8 mouse cellular contexts compared by ENCODE assay signal in the genomic region with DNA sequence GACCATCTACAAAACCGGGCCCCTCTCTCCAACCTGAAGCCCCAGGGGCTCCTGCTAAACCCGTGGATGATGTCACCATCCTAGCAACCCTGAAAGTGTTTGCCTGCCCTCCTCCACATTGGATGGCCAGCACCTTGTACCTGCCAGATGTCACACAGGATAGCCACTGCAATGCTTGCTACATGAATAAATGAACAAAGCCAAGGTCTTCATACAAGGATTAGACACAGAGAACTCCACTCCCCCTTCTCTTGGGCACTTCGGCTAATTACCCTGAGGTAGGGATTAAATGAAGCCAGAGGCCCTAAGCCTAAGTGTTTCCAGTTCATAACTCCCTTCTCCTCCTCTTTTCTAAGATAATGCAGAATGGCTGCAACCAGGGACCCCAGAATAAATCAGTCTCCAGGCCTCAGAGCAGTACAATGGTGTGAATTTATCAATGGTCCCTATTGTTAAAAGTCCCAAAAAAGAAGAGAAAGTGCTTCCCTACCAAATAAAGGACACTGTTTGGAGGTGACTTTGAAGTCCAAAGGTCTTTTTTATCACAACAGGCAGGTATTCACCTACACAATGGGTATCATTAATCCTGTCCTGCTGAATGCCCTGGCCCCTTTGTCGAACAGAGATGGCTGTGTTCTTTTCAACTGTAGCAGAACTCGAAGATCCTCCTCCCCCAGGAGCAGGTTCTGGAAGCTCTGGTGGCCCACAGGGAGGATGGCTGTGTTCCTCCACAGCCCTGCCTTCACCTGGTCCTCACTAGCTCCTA. TPM values are rescaled to one million over a fixed set of nuclear protein-coding genes. Genes with fewer than 3 reads are reported as not detected.
A peak's percentile ranks its signal among the peaks of the same experiment; 100 is the strongest.
DNase-seq lines count a peak whose midpoint lies in the region; ATAC-seq and TF ChIP-seq lines count a peak whose summit lies in the region.

No protein-coding gene starts in this region.

- H3K4me1 ChIP-seq in heart, embryonic 14.5 days (ENCODE audit: control insufficient read depth in 2 of 2, insufficient read depth in 2 of 2, low read length in 2 of 2): peaks cover 18 to 39% of the 10 kb centered on the region in 2 experiments
- peaks cover 3% of the 10 kb centered on the region; the same call in 1 of the 2 replicates for H3K4me1 ChIP-seq in bone marrow, adult 2 months (ENCODE audit: control insufficient read depth, insufficient read depth, low read length)
- H3K4me1 ChIP-seq in hindbrain, embryonic 14.5 days (replicated peaks; ENCODE audit: control insufficient read depth, insufficient read depth, low read length): no peaks in the 10 kb centered on the region
- peaks cover 4% of the 10 kb centered on the region for H3K4me1 ChIP-seq in midbrain, embryonic 16.5 days (ENCODE audit: control insufficient read depth, insufficient read depth, low read length)

- H3K9ac ChIP-seq in heart, embryonic 14.5 days (ENCODE audit: low read length): peak overlapping the region; percentile 92
- 0 out of 2 replicates have a peak overlapping the region, but pooled peaks have one; percentile 77 for H3K9ac ChIP-seq in hindbrain, embryonic 14.5 days
- H3K9ac ChIP-seq in midbrain, embryonic 16.5 days (ENCODE audit: low read depth, low read length): no peak overlapping the region

- TF ChIP-seq POLR2A in bone marrow, adult 2 months (IDR thresholded peaks at IDR 0.05; ENCODE audit: borderline replicate concordance, control insufficient read depth, low read depth, low read length): no peak

- no peak for TF ChIP-seq CTCF in bone marrow, adult 2 months (IDR thresholded peaks at IDR 0.05; ENCODE audit: control insufficient read depth, insufficient read depth, low read length)

- no peaks in the 10 kb centered on the region for H3K9me3 ChIP-seq in heart, embryonic 14.5 days (ENCODE audit: control insufficient read depth, low read length)
- no peaks in the 10 kb centered on the region for H3K9me3 ChIP-seq in hindbrain, embryonic 14.5 days (ENCODE audit: control insufficient read depth, low read length)
- H3K9me3 ChIP-seq in midbrain, embryonic 16.5 days (replicated peaks; ENCODE audit: control insufficient read depth, low read length, poor library complexity, severe bottlenecking): no peaks in the 10 kb centered on the region

- no peak for ATAC-seq in heart, embryonic 14.5 days (ENCODE audit: insufficient number of reproducible peaks, insufficient read depth, low FRiP score, low read depth)
- no peak for ATAC-seq in hindbrain, embryonic 14.5 days (ENCODE audit: low FRiP score)
- no peak for ATAC-seq in midbrain, embryonic 16.5 days
- no peak for ATAC-seq in megakaryocyte progenitor cell, adult 5-6 weeks (replicated peaks; ENCODE audit: poor library complexity)

- H3K36me3 ChIP-seq in heart, embryonic 14.5 days (ENCODE audit: control insufficient read depth, insufficient read depth, low read length): peaks cover 29% of the 10 kb centered on the region
- peaks cover 3% of the 10 kb centered on the region; the same call in 1 of the 2 replicates for H3K36me3 ChIP-seq in hindbrain, embryonic 14.5 days (replicated peaks; ENCODE audit: control insufficient read depth, insufficient read depth)
- H3K36me3 ChIP-seq in midbrain, embryonic 16.5 days (ENCODE audit: control insufficient read depth, insufficient read depth, low read length): no peaks in the 10 kb centered on the region

- peak overlapping the region; percentile 71 to 85 for H3K4me3 ChIP-seq in heart, embryonic 14.5 days (ENCODE audit: control insufficient read depth in 1 of 2, insufficient read depth in 1 of 2, low read depth in 1 of 2, low read length in 2 of 2)
- peak overlapping the region; percentile 17 for H3K4me3 ChIP-seq in bone marrow, adult 2 months (replicated peaks; ENCODE audit: control insufficient read depth, low read depth, low read length)
- H3K4me3 ChIP-seq in hindbrain, embryonic 14.5 days (replicated peaks; ENCODE audit: low read length): peak overlapping the region; percentile 66
- peak overlapping the region; percentile 68 for H3K4me3 ChIP-seq in midbrain, embryonic 16.5 days (ENCODE audit: low read depth, low read length)

- DNase-seq in heart, adult 8-10 months (ENCODE audit: low spot score): no peak
- no peak for DNase-seq in hindbrain, embryonic 14.5 days (ENCODE audit: low spot score)
- DNase-seq in layer of hippocampus, postnatal 10 days (ENCODE audit: low spot score in 2 of 2): no peak
- no peak for DNase-seq in thymus, postnatal 14 days

- 27% methylated on average over 5 of the region's 5 CpGs for WGBS in heart, embryonic 14.5 days
- 43% methylated on average over 5 of the region's 5 CpGs for WGBS in bone marrow, adult 2 months
- WGBS in hindbrain, embryonic 14.5 days: 37% methylated on average over 5 of the region's 5 CpGs
- 20% methylated on average over 5 of the region's 5 CpGs for WGBS in midbrain, embryonic 16.5 days

- no peaks in the 10 kb centered on the region for H3K27me3 ChIP-seq in heart, embryonic 14.5 days (ENCODE audit: control insufficient read depth, insufficient read depth, low read length)
- H3K27me3 ChIP-seq in hindbrain, embryonic 14.5 days (ENCODE audit: control insufficient read depth, insufficient read depth, low read length): peaks cover 14% of the 10 kb centered on the region; the same call in 1 of the 2 replicates
- peaks cover 7% of the 10 kb centered on the region for H3K27me3 ChIP-seq in midbrain, embryonic 16.5 days (ENCODE audit: control insufficient read depth, insufficient read depth, low read depth, low read length)

- peak overlapping the region in 1 of 2 experiments; percentile 92; a peak in 1 of 4 replicates for H3K27ac ChIP-seq in heart, embryonic 14.5 days (replicated peaks in 1 of 2; ENCODE audit: control insufficient read depth in 1 of 2, insufficient read depth in 1 of 2, low read depth in 2 of 2, low read length in 2 of 2)
- H3K27ac ChIP-seq in bone marrow, adult 2 months (ENCODE audit: control insufficient read depth, insufficient read depth, low read depth, low read length, poor library complexity): no peak overlapping the region
- H3K27ac ChIP-seq in hindbrain, embryonic 14.5 days: peak overlapping the region; percentile 79; the same call in 1 of the 2 replicates
- no peak overlapping the region for H3K27ac ChIP-seq in midbrain, embryonic 16.5 days (ENCODE audit: low read length)

- H3K4me2 ChIP-seq in heart, embryonic 14.5 days (ENCODE audit: low read length): peak overlapping the region; percentile 73
- H3K4me2 ChIP-seq in hindbrain, embryonic 14.5 days (replicated peaks): peak overlapping the region; percentile 99
- peak overlapping the region; percentile 98 for H3K4me2 ChIP-seq in midbrain, embryonic 16.5 days (ENCODE audit: low read length)

RNA-seq across cellular contexts. Expression of a gene that starts 1.5 kb away (rescaled TPM):
- polyA plus RNA-seq in heart, embryonic 14.5 days (2014; fragmentation: Nextera tagmentation; extraction: Ambion mirVana): 127 TPM in 2 replicates
- total RNA-seq in heart, adult 8-10 months (2022): 10 to 100 TPM; 19.4 to 23.4 (median 21.4) TPM
- 6.0 and 18.3 TPM in 2 replicates for polyA plus RNA-seq in bone marrow, adult 2 months (2011; ENCODE audit: insufficient read depth, insufficient read length, low replicate concordance, missing spikeins)
- polyA plus RNA-seq in hindbrain, embryonic 14.5 days (2014; fragmentation: Nextera tagmentation; extraction: Ambion mirVana): 61.2 and 67.4 TPM in 2 replicates
- 63.8 and 65.7 TPM in 2 replicates for polyA plus RNA-seq in midbrain, embryonic 16.5 days (2015; fragmentation: Nextera tagmentation; extraction: Ambion mirVana)
- total RNA-seq in layer of hippocampus, postnatal 10 days (2021): 10 to 100 TPM; 32.1 to 35.2 TPM
- total RNA-seq in megakaryocyte progenitor cell, adult 5-6 weeks (2015): 18.1 and 22.9 TPM in 2 replicates
- 41.0 and 49.9 TPM in 2 replicates for total RNA-seq in megakaryocyte progenitor cell, adult 5-6 weeks (2017)

Comparison
In these comparisons a context has a peak if more than half of its experiments do, and no peak if none do; other contexts are left out.
1. H3K4me3 ChIP-seq: peak in every context shown above with its lines; median percentile 78 in heart, embryonic 14.5 days; 68 in midbrain, embryonic 16.5 days; 66 in hindbrain, embryonic 14.5 days; 17 in bone marrow, adult 2 months.